Mouse (Mus musculus) layer of hippocampus, postnatal 10 days (tissue): Measurements from ENCODE around the gene Jsrp1. TPM values are rescaled to one million over a fixed set of nuclear protein-coding genes. Genes with fewer than 3 reads are reported as not detected.

Experiments used
- DNase-seq, 2 experiments: peaks; one replicate each; pipeline ENCODE4 v3.0.0; 2021; ENCODE audit warnings: low spot score in 2 of 2
- microRNA-seq, 2 experiments: library from miRNA; unstranded; fragments of <30 nt; microRNA quantifications; one replicate each; pipeline ENCODE4 v1.2.0; 2021
- total RNA-seq, 2 experiments: library from RNA; stranded (reverse); gene quantifications; 2 replicates each; pipeline ENCODE4 v1.2.3; 2021

Gene Jsrp1
- total RNA-seq, 2 experiments from 2014 or later = 1.4 TPM

DNA sequence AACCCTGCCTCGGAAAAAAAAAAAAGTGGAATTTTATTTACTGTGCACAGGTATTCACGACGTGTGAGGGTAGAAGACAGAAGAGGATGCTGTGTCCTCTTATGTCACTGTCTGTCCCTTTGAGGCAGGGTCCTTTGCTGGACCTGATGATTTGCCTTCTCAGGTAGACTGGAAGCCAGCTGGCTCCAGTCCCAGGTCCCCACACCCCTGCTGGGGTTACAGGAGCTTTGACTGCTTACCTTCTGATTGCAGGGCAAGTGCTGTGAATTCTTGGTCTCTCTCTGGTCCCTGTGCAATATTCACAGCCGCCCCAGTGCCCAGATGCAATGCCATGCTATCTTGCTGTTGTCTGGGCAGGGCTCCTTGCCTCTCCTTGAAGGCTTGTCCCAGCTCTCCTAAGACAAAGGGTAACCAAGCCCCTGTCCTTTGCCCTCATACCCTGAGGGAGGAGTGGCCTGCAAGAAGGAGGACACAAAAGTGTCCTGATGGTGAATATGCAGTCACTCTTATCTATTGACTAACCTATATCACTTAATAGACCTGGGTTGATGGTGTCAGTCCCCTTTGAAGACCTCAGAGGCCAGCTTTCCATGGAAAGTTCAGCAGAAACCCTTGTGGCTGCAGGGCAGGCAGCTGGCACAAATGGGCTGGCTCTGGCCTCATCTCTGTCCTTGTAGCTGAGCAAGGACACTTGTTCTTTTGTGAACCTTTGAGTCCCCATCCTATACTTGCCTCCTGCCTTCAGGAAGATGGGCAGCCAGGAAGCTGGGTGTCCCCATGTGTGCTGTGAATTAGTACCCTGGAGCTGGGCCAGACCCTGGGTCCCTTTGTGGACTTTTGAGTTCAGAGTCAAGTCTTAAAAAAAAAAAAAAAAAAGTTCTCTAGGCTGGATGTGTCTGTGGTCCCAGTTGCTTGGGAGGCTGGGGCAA lies 52.4 kb downstream of the Jsrp1 start:
- DNase-seq = no peak

DNA sequence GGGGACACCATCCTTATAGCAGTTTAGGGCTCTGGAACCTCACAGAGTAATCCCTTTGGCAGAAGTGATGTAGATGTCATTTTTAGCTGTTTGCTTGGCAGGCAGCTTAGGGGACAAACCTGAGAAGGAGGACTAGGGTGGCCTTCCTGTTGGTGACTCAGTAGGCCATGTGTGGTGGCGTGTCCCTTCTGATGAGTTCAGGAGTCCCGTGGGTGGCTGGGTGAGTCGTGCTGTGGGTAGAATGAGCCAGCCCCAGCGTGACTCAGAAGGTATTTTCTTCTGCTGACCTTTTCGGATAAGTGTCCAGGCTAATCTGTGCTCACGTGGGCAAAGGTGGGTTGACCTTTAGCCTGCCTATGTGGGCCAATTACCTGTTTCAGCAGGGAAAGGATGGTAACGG lies 54.6 kb downstream of the Jsrp1 start:
- no peak for DNase-seq

Small RNA genes lying within 50 kb of the gene (microRNA-seq; reads per million reads assigned to microRNA genes)
- 5.3 to 6.5 reads per million in 2 experiments for gene Mir1982

Other genes with a start within 250 kb of the Jsrp1 start
- 10 to 100 TPM; 41.8 to 43.6 TPM for gene Klf16, start 236.2 kb downstream of the Jsrp1 start, total RNA-seq
- 100 to 1,000 TPM; 179 to 191 TPM for gene Abhd17a, start 223.2 kb downstream of the Jsrp1 start, total RNA-seq
- 10 to 100 TPM; 34.9 to 42.9 TPM for gene Scamp4, start 210.6 kb downstream of the Jsrp1 start, total RNA-seq
- gene Adat3, start 210.6 kb downstream of the Jsrp1 start, total RNA-seq = 1 to 10 TPM; 2.1 to 4.5 TPM
- gene Gm49322, start 207.5 kb downstream of the Jsrp1 start, total RNA-seq = 1 to 10 TPM; 2.6 to 3.0 TPM
- gene Csnk1g2, start 190.7 kb downstream of the Jsrp1 start, total RNA-seq = 100 to 1,000 TPM; 146 to 157 TPM
- 10 to 100 TPM; 84.4 to 90.6 TPM for gene Btbd2, start 156.4 kb downstream of the Jsrp1 start, total RNA-seq
- 10 to 100 TPM; 48.5 to 53.2 TPM for gene Mknk2, start 135.4 kb downstream of the Jsrp1 start, total RNA-seq
- gene Mob3a, start 111.5 kb downstream of the Jsrp1 start, total RNA-seq = 10 to 100 TPM; 21.2 to 22.5 TPM
- 10 to 100 TPM; 51.0 to 69.9 TPM for gene Izumo4, start 111.3 kb downstream of the Jsrp1 start, total RNA-seq
- gene Ap3d1, start 71.2 kb downstream of the Jsrp1 start, total RNA-seq = 100 to 1,000 TPM; 135 to 139 TPM
- gene Dot1l, start 58.3 kb downstream of the Jsrp1 start, total RNA-seq = 10 to 100 TPM; 61.0 to 67.4 TPM
- gene Sf3a2, start 15.3 kb downstream of the Jsrp1 start, total RNA-seq = 10 to 100 TPM; 42.9 to 45.3 TPM
- 10 to 100 TPM; 61.9 to 72.8 TPM for gene Plekhj1, start 14.9 kb downstream of the Jsrp1 start, total RNA-seq
- 1 to 10 TPM; 2.1 to 2.5 TPM for gene Amh, start 8.3 kb downstream of the Jsrp1 start, total RNA-seq
- 100 to 1,000 TPM; 399 to 419 TPM for gene Oaz1, start 13.2 kb upstream of the Jsrp1 start, total RNA-seq
- 10 to 100 TPM; 20.4 to 25.9 TPM for gene Lingo3, start 30.5 kb upstream of the Jsrp1 start, total RNA-seq
- gene Lsm7, start 41.7 kb upstream of the Jsrp1 start, total RNA-seq = 10 to 100 TPM; 52.3 to 54.0 TPM
- 10 to 100 TPM; 80.4 to 97.8 TPM for gene Sppl2b, start 41.8 kb upstream of the Jsrp1 start, total RNA-seq
- gene Tmprss9, start 58.4 kb upstream of the Jsrp1 start, total RNA-seq = under 1 TPM; 0.11 to 0.16 TPM
- gene Timm13, start 87.5 kb upstream of the Jsrp1 start, total RNA-seq = 100 to 1,000 TPM; 157 to 172 TPM
- gene Lmnb2, start 104.7 kb upstream of the Jsrp1 start, total RNA-seq = 10 to 100 TPM; 23.1 to 26.2 TPM
- 10 to 100 TPM; 12.1 to 14.4 TPM for gene Gadd45b, start 116.6 kb upstream of the Jsrp1 start, total RNA-seq
- gene Gng7, start 201.4 kb upstream of the Jsrp1 start, total RNA-seq = 100 to 1,000 TPM; 145 to 156 TPM
- 100 to 1,000 TPM in 1 of 2 experiments, 10 to 100 TPM in 1; 92.4 to 110 TPM for gene Diras1, start 212.2 kb upstream of the Jsrp1 start, total RNA-seq
- 10 to 100 TPM; 57.3 to 66.0 TPM for gene Slc39a3, start 223.9 kb upstream of the Jsrp1 start, total RNA-seq
- gene Sgta, start 246.7 kb upstream of the Jsrp1 start, total RNA-seq = 100 to 1,000 TPM; 176 to 186 TPM